ENCODE assay signal across 15 mouse cellular contexts in the genomic region with DNA sequence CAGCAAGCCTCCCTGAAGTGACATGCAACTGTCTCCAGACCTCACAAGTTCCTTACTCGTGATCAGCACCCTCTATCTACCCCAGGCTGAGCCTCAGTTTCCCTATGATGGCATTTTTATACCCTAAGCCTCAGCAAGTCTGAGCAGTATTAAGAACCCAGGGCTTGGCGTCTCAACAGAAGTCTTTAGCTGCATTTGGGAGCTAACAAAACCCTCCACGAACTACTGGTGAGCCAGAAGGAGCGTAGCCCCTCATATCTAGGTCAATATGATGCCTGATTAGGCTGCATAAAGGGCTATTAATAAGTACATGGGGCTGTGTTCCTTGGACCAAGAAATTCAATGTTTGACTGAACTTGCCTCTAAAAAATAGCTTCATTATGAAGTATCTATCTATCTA.
"Had no signal": no experiment of that assay in that cellular context is flagged by ENCODE, and none has a peak within 500 bp of the region (broad histone marks: within the 10 kb centered on the region; RNA-seq: fewer than 3 reads in every experiment).

No protein-coding gene starts in this region.

- DNase-seq: heart, postnatal 10 days; heart, postnatal 36 days; heart, postnatal 4 days; kidney, adult 11 months; kidney, adult 18-20 months; kidney, adult 2 months; kidney, adult 8-10 months; kidney, adult 9 months; kidney, postnatal 10 days; kidney, postnatal 14 days; kidney, postnatal 25 days; kidney, postnatal 36 days; kidney, postnatal 4 days; layer of hippocampus, adult 9-11 months; layer of hippocampus, postnatal 36 days had no signal
